Mouse (Mus musculus): ENCODE data around the gene Pakap.

GRCm38 (mm10) chr4:57783853-57784600 lies 216.0 kb downstream of the Pakap start:
- TF ChIP-seq CTCF (IDR thresholded peaks at IDR 0.05; ENCODE audit: borderline replicate concordance, extremely low read depth, insufficient read depth, insufficient read length) (no peak), POLR2A (IDR thresholded peaks at IDR 0.05; ENCODE audit: borderline replicate concordance, extremely low read depth, insufficient read depth, insufficient read length, poor library complexity, severe bottlenecking) (no peak)
